Mouse (Mus musculus): ENCODE data around the gene Npy1r. TPM values are rescaled to one million over a fixed set of nuclear protein-coding genes. Genes with fewer than 3 reads are reported as not detected.

Npy1r gene
- polyA plus RNA-seq (2015; fragmentation: Nextera tagmentation; extraction: Ambion mirVana): 0.68 and 1.1 TPM in 2 replicates

- no peaks in the 10 kb centered on the region for H3K9me3 ChIP-seq (ENCODE audit: low read length)
- H3K9ac ChIP-seq (replicated peaks; ENCODE audit: low read length): peak within 1 kb of the TSS; percentile 53; the same call in 1 of the 2 replicates
Measured at GRCm38 (mm10) chr8:66696970-66697843, at the start of gene Npy1r. Gene Npy1r (plus strand): TSS chr8:66697192.

GRCm38 (mm10) chr8:66681261-66681660 lies 15.7 kb upstream of the Npy1r start:
- no peaks in the 10 kb centered on the region for H3K9me3 ChIP-seq (ENCODE audit: low read length)
- WGBS: 92% methylated on average over 2 of the region's 2 CpGs
- no peak overlapping the region for H3K4me2 ChIP-seq (replicated peaks; ENCODE audit: low read depth, low read length)
- H3K27me3 ChIP-seq (ENCODE audit: insufficient read depth, low read length): peaks cover 6% of the 10 kb centered on the region; the same call in 1 of the 2 replicates
- H3K27ac ChIP-seq (ENCODE audit: low read length): no peak overlapping the region
- ATAC-seq (ENCODE audit: low FRiP score, low TSS enrichment): no peak
- no peak overlapping the region for H3K9ac ChIP-seq (replicated peaks; ENCODE audit: low read length)
- H3K36me3 ChIP-seq (ENCODE audit: insufficient read depth, low read length): no peaks in the 10 kb centered on the region
- no peaks in the 10 kb centered on the region for H3K4me1 ChIP-seq (ENCODE audit: insufficient read depth, low read length)
- no peak overlapping the region for H3K4me3 ChIP-seq (ENCODE audit: low read length)

More at GRCm38 (mm10) chr8:66696970-66697843, at the start of gene Npy1r:
- under 1% methylated on average over 30 of the region's 30 CpGs for WGBS
- peak; percentile 77; the same call in 1 of the 2 replicates for ATAC-seq (ENCODE audit: low FRiP score, low TSS enrichment)
- Histone ChIP-seq H3K36me3 (ENCODE audit: insufficient read depth, low read length) (no peaks in the 10 kb centered on the region), H3K4me1 (ENCODE audit: insufficient read depth, low read length) (0 out of 2 replicates have a peak, but pooled peaks cover 3% of the 10 kb centered on the region), H3K4me3 (ENCODE audit: low read length) (peak within 1 kb of the TSS; percentile 46), H3K27ac (ENCODE audit: low read length) (no peak within 1 kb of the TSS), H3K4me2 (replicated peaks; ENCODE audit: low read depth, low read length) (peak within 1 kb of the TSS; percentile 73), H3K27me3 (ENCODE audit: insufficient read depth, low read length) (peaks cover 32% of the 10 kb centered on the region)

GRCm38 (mm10) chr8:66687511-66688329 lies 9.3 kb upstream of the Npy1r start, which contains the start of gene Npy5r:
Gene Npy5r (minus strand): TSS chr8:66688128.
- no peaks in the 10 kb centered on the region for H3K36me3 ChIP-seq (ENCODE audit: insufficient read depth, low read length)
- H3K4me1 ChIP-seq (ENCODE audit: insufficient read depth, low read length): peaks cover 3% of the 10 kb centered on the region; the same call in 1 of the 2 replicates
- peak within 1 kb of the TSS; percentile 46 for H3K4me3 ChIP-seq (ENCODE audit: low read length)
- WGBS: 2% methylated on average over 43 of the region's 43 CpGs
- H3K27me3 ChIP-seq (ENCODE audit: insufficient read depth, low read length): peaks cover 38% of the 10 kb centered on the region
- H3K4me2 ChIP-seq (replicated peaks; ENCODE audit: low read depth, low read length): peak within 1 kb of the TSS; percentile 76
- H3K9ac ChIP-seq (replicated peaks; ENCODE audit: low read length): peak within 1 kb of the TSS; percentile 51; the same call in 1 of the 2 replicates
- ATAC-seq (ENCODE audit: low FRiP score, low TSS enrichment): peak; percentile 71; the same call in 1 of the 2 replicates
- H3K27ac ChIP-seq (ENCODE audit: low read length): no peak within 1 kb of the TSS
- H3K9me3 ChIP-seq (ENCODE audit: low read length): no peaks in the 10 kb centered on the region

GRCm38 (mm10) chr8:66688395-66688794 lies 8.6 kb upstream of the Npy1r start:
- peaks cover 3% of the 10 kb centered on the region; the same call in 1 of the 2 replicates for H3K4me1 ChIP-seq (ENCODE audit: insufficient read depth, low read length)
- peaks cover 38% of the 10 kb centered on the region for H3K27me3 ChIP-seq (ENCODE audit: insufficient read depth, low read length)
- peak overlapping the region; percentile 76 for H3K4me2 ChIP-seq (replicated peaks; ENCODE audit: low read depth, low read length)
- no peak overlapping the region for H3K4me3 ChIP-seq (ENCODE audit: low read length)
- H3K9ac ChIP-seq (replicated peaks; ENCODE audit: low read length): no peak overlapping the region
- no peak for ATAC-seq (ENCODE audit: low FRiP score, low TSS enrichment)
- H3K36me3 ChIP-seq (ENCODE audit: insufficient read depth, low read length): no peaks in the 10 kb centered on the region
- WGBS: 45% methylated on average over 6 of the region's 6 CpGs
- H3K27ac ChIP-seq (ENCODE audit: low read length): no peak overlapping the region
- H3K9me3 ChIP-seq (ENCODE audit: low read length): no peaks in the 10 kb centered on the region

- 63% methylated on average over 4 of the region's 4 CpGs for WGBS
- no peak overlapping the region for H3K4me3 ChIP-seq (ENCODE audit: low read length)
- H3K9me3 ChIP-seq (ENCODE audit: low read length): no peaks in the 10 kb centered on the region
- ATAC-seq (ENCODE audit: low FRiP score, low TSS enrichment): no peak
- peaks cover 38% of the 10 kb centered on the region for H3K27me3 ChIP-seq (ENCODE audit: insufficient read depth, low read length)
- H3K36me3 ChIP-seq (ENCODE audit: insufficient read depth, low read length): no peaks in the 10 kb centered on the region
- no peak overlapping the region for H3K9ac ChIP-seq (replicated peaks; ENCODE audit: low read length)
- peaks cover 3% of the 10 kb centered on the region; the same call in 1 of the 2 replicates for H3K4me1 ChIP-seq (ENCODE audit: insufficient read depth, low read length)
- no peak overlapping the region for H3K4me2 ChIP-seq (replicated peaks; ENCODE audit: low read depth, low read length)
- no peak overlapping the region for H3K27ac ChIP-seq (ENCODE audit: low read length)
Measured at GRCm38 (mm10) chr8:66688799-66689198, 8.2 kb upstream of the Npy1r start.

- peaks cover 3% of the 10 kb centered on the region; the same call in 1 of the 2 replicates for H3K4me1 ChIP-seq (ENCODE audit: insufficient read depth, low read length)
- no peak for ATAC-seq (ENCODE audit: low FRiP score, low TSS enrichment)
- no peak overlapping the region for H3K4me2 ChIP-seq (replicated peaks; ENCODE audit: low read depth, low read length)
- H3K27me3 ChIP-seq (ENCODE audit: insufficient read depth, low read length): peaks cover 41% of the 10 kb centered on the region
- H3K9ac ChIP-seq (replicated peaks; ENCODE audit: low read length): no peak overlapping the region
- no peak overlapping the region for H3K4me3 ChIP-seq (ENCODE audit: low read length)
- WGBS: 53% methylated on average over 5 of the region's 5 CpGs
- H3K27ac ChIP-seq (ENCODE audit: low read length): no peak overlapping the region
- H3K9me3 ChIP-seq (ENCODE audit: low read length): no peaks in the 10 kb centered on the region
- H3K36me3 ChIP-seq (ENCODE audit: insufficient read depth, low read length): no peaks in the 10 kb centered on the region
Measured at GRCm38 (mm10) chr8:66690402-66690801, 6.6 kb upstream of the Npy1r start.

GRCm38 (mm10) chr8:66698011-66698410 lies 1.0 kb downstream of the Npy1r start:
- Histone ChIP-seq H3K27me3 (ENCODE audit: insufficient read depth, low read length) (peaks cover 32% of the 10 kb centered on the region), H3K27ac (ENCODE audit: low read length) (no peak overlapping the region), H3K4me3 (ENCODE audit: low read length) (peak overlapping the region; percentile 46), H3K4me1 (ENCODE audit: insufficient read depth, low read length) (0 out of 2 replicates have a peak, but pooled peaks cover 3% of the 10 kb centered on the region), H3K4me2 (replicated peaks; ENCODE audit: low read depth, low read length) (peak overlapping the region; percentile 73), H3K9me3 (ENCODE audit: low read length) (no peaks in the 10 kb centered on the region), H3K9ac (replicated peaks; ENCODE audit: low read length) (no peak overlapping the region), H3K36me3 (ENCODE audit: insufficient read depth, low read length) (no peaks in the 10 kb centered on the region)
- 9% methylated on average over 7 of the region's 7 CpGs for WGBS
- no peak for ATAC-seq (ENCODE audit: low FRiP score, low TSS enrichment)

- Histone ChIP-seq H3K4me1 (ENCODE audit: insufficient read depth, low read length) (0 out of 2 replicates have a peak, but pooled peaks cover 3% of the 10 kb centered on the region), H3K27me3 (ENCODE audit: insufficient read depth, low read length) (peaks cover 32% of the 10 kb centered on the region), H3K9ac (replicated peaks; ENCODE audit: low read length) (no peak overlapping the region), H3K9me3 (ENCODE audit: low read length) (no peaks in the 10 kb centered on the region), H3K4me3 (ENCODE audit: low read length) (no peak overlapping the region), H3K27ac (ENCODE audit: low read length) (no peak overlapping the region), H3K4me2 (replicated peaks; ENCODE audit: low read depth, low read length) (no peak overlapping the region), H3K36me3 (ENCODE audit: insufficient read depth, low read length) (no peaks in the 10 kb centered on the region)
- ATAC-seq (ENCODE audit: low FRiP score, low TSS enrichment): no peak
- WGBS: 68% methylated on average over 7 of the region's 7 CpGs
Measured at GRCm38 (mm10) chr8:66698782-66699181, 1.8 kb downstream of the Npy1r start.

- no peaks in the 10 kb centered on the region for H3K36me3 ChIP-seq (ENCODE audit: insufficient read depth, low read length)
- 90% methylated on average over 7 of the region's 7 CpGs for WGBS
- no peak overlapping the region for H3K4me3 ChIP-seq (ENCODE audit: low read length)
- no peak overlapping the region for H3K27ac ChIP-seq (ENCODE audit: low read length)
- ATAC-seq (ENCODE audit: low FRiP score, low TSS enrichment): no peak
- H3K9me3 ChIP-seq (ENCODE audit: low read length): 0 out of 2 replicates have a peak, but pooled peaks cover 2% of the 10 kb centered on the region
- no peak overlapping the region for H3K4me2 ChIP-seq (replicated peaks; ENCODE audit: low read depth, low read length)
- no peaks in the 10 kb centered on the region for H3K27me3 ChIP-seq (ENCODE audit: insufficient read depth, low read length)
- H3K9ac ChIP-seq (replicated peaks; ENCODE audit: low read length): no peak overlapping the region
- no peaks in the 10 kb centered on the region for H3K4me1 ChIP-seq (ENCODE audit: insufficient read depth, low read length)
Measured at GRCm38 (mm10) chr8:66714324-66714975, 17.5 kb downstream of the Npy1r start.

All from kidney, embryonic 16.5 days (tissue).